8 mouse cellular contexts compared by ENCODE assay signal in genomic region chr1:155811995-155812580, GRCm38 (mm10). TPM values are rescaled to one million over a fixed set of nuclear protein-coding genes. Genes with fewer than 3 reads are reported as not detected.
DNase-seq lines count a peak whose midpoint lies in the region; ATAC-seq and TF ChIP-seq lines count a peak whose summit lies in the region.

No protein-coding gene starts in this region.

- H3K36me3 ChIP-seq in embryonic facial prominence, embryonic 10.5 days (replicated peaks), result no peaks in the 10 kb centered on the region
- H3K36me3 ChIP-seq in intestine, embryonic 15.5 days, result no peaks in the 10 kb centered on the region; the same call in 1 of the 2 replicates
- no peaks in the 10 kb centered on the region for H3K36me3 ChIP-seq in myocyte (ENCODE audit: control insufficient read depth, insufficient read depth)

- peaks cover 28% of the 10 kb centered on the region for H3K4me1 ChIP-seq in embryonic facial prominence, embryonic 10.5 days
- peaks cover 26% of the 10 kb centered on the region for H3K4me1 ChIP-seq in intestine, embryonic 15.5 days (replicated peaks)

- H3K4me2 ChIP-seq in intestine, embryonic 15.5 days (replicated peaks), result peak overlapping the region; percentile 64
- H3K4me2 ChIP-seq in myocyte (ENCODE audit: low read depth), result peak overlapping the region; percentile 97

- H3K4me3 ChIP-seq in layer of hippocampus, adult 2 months, result peak overlapping the region; percentile 78
- peak overlapping the region; percentile 75 for H3K4me3 ChIP-seq in embryonic facial prominence, embryonic 10.5 days
- peak overlapping the region; percentile 77 for H3K4me3 ChIP-seq in intestine, embryonic 15.5 days (replicated peaks)
- H3K4me3 ChIP-seq in myocyte, result peak overlapping the region; percentile 74

- H3ac ChIP-seq in myocyte (ENCODE audit: control insufficient read depth, insufficient read length), result peak overlapping the region; percentile 77

- no peak for TF ChIP-seq POLR2A in myocyte (IDR thresholded peaks at IDR 0.05; ENCODE audit: insufficient read length, low read depth)

- DNase-seq in layer of hippocampus, adult 2 months (ENCODE audit: low spot score in 2 of 2), result no peak
- DNase-seq in layer of hippocampus, postnatal 14 days (ENCODE audit: low spot score in 2 of 2), result no peak
- no peak for DNase-seq in embryonic facial prominence, embryonic 10.5 days (ENCODE audit: low spot score)
- DNase-seq in yolk sac, embryonic 10.5 days (ENCODE audit: low spot score), result no peak
- no peak for DNase-seq in spleen, postnatal 14 days (ENCODE audit: low spot score in 2 of 2)
- no peak for DNase-seq in urinary bladder, postnatal 25 days (ENCODE audit: low spot score)

- no peaks in the 10 kb centered on the region for H3K9me3 ChIP-seq in embryonic facial prominence, embryonic 10.5 days
- H3K9me3 ChIP-seq in intestine, embryonic 15.5 days, result no peaks in the 10 kb centered on the region

- peaks cover 15% of the 10 kb centered on the region for H3K79me2 ChIP-seq in myocyte (ENCODE audit: control insufficient read depth, insufficient read depth)

- H3K27ac ChIP-seq in layer of hippocampus, adult 2 months, result peak overlapping the region; percentile 80
- H3K27ac ChIP-seq in embryonic facial prominence, embryonic 10.5 days (replicated peaks), result peak overlapping the region; percentile 74
- H3K27ac ChIP-seq in intestine, embryonic 15.5 days, result peak overlapping the region; percentile 71

- ATAC-seq in intestine, embryonic 15.5 days, result peak; percentile 59

- H3K9ac ChIP-seq in intestine, embryonic 15.5 days, result peak overlapping the region; percentile 79

- peaks cover 16% of the 10 kb centered on the region for H3K27me3 ChIP-seq in embryonic facial prominence, embryonic 10.5 days (replicated peaks; ENCODE audit: low read depth, poor library complexity, severe bottlenecking)
- H3K27me3 ChIP-seq in intestine, embryonic 15.5 days (replicated peaks), result no peaks in the 10 kb centered on the region
- H3K27me3 ChIP-seq in myocyte (ENCODE audit: control insufficient read depth, insufficient read depth, insufficient read length), result no peaks in the 10 kb centered on the region

- 4% methylated on average over 22 of the region's 22 CpGs for WGBS in embryonic facial prominence, embryonic 10.5 days
- WGBS in intestine, embryonic 15.5 days, result 3% methylated on average over 21 of the region's 22 CpGs

- no peak for TF ChIP-seq CTCF in layer of hippocampus, adult 2 months (conservative IDR thresholded peaks at IDR 0.05)

TF ChIP-seq in myocyte, 11 proteins besides CTCF, POLR2A, EP300 and RAD21:
- TF ChIP-seq TCF12 (IDR thresholded peaks at IDR 0.05; ENCODE audit: insufficient read depth, poor library complexity, severe bottlenecking) (no peak), MAX (IDR thresholded peaks at IDR 0.05; ENCODE audit: low read depth) (no peak)
TF ChIP-seq in myocyte: peak in this region for 0.

RNA-seq across cellular contexts. Expression of gene Qsox1, which starts 0.6 kb away (rescaled TPM):
- total RNA-seq in layer of hippocampus, adult 2 months (2021), result 10 to 100 TPM; 32.1 to 35.4 TPM
- total RNA-seq in layer of hippocampus, postnatal 14 days (2021), result 10 to 100 TPM; 36.7 to 38.3 TPM
- 14.8 and 14.9 TPM in 2 replicates for polyA plus RNA-seq in embryonic facial prominence, embryonic 10.5 days (2016; fragmentation: Nextera tagmentation; extraction: Ambion mirVana)
- 40.3 and 49.1 TPM in 2 replicates for polyA plus RNA-seq in intestine, embryonic 15.5 days (2015; fragmentation: Nextera tagmentation; extraction: Ambion mirVana)
- polyA plus RNA-seq in myocyte (2012; fragmentation: generic; extraction: Trizol), result 101 TPM
